Mouse (Mus musculus) MEL (cell line): ENCODE data around the gene Runx1. TPM values are rescaled to one million over a fixed set of nuclear protein-coding genes. Genes with fewer than 3 reads are reported as not detected.

Source experiments
- DNase-seq: peaks from one replicate; pipeline ENCODE4 v3.0.0; 2011; ENCODE audit warnings: low read depth, low spot score
- H3K27ac ChIP-seq: 2 replicates; pipeline ENCODE4 v1.5.1; 2012; ENCODE audit warnings: low read depth, mild to moderate bottlenecking, control low read depth, low read length, moderate library complexity; ENCODE audit not compliant: control insufficient read depth
- H3K27me3 ChIP-seq, 2 experiments: fragments of 150-350 bp in 1 of 2; sonication (generic) in 1 of 2; 2 replicates each; pipeline ENCODE4 v1.6.1; 2012; ENCODE audit warnings: low read length in 2 of 2, mild to moderate bottlenecking in 2 of 2, improper control_type of control experiment in 1 of 2, moderate library complexity in 1 of 2; ENCODE audit not compliant: insufficient read depth in 2 of 2, control insufficient read depth in 1 of 2
- H3K36me3 ChIP-seq, 2 experiments: 2 replicates each; pipeline ENCODE4 v1.6.1; 2012 to 2014; ENCODE audit warnings: low read length in 2 of 2, improper control_type of control experiment in 1 of 2, inconsistent platforms in 1 of 2, mild to moderate bottlenecking in 1 of 2; ENCODE audit not compliant: insufficient read depth in 2 of 2, control insufficient read depth in 1 of 2
- H3K4me1 ChIP-seq, 2 experiments: fragments of 150-350 bp in 1 of 2; sonication (generic) in 1 of 2; 2 replicates each; pipeline ENCODE4 v1.6.1; 2012; ENCODE audit warnings: low read length in 2 of 2, improper control_type of control experiment in 1 of 2, mild to moderate bottlenecking in 1 of 2; ENCODE audit not compliant: insufficient read depth in 2 of 2, control insufficient read depth in 1 of 2
- H3K4me3 ChIP-seq, 2 experiments: fragments of 150-350 bp in 1 of 2; sonication (generic) in 1 of 2; 2 replicates each; pipeline ENCODE4 v1.5.1; 2012; ENCODE audit warnings: low read depth in 2 of 2, low read length in 2 of 2, mild to moderate bottlenecking in 2 of 2, moderate library complexity in 2 of 2, control low read depth in 1 of 2, improper control_type of control experiment in 1 of 2; ENCODE audit not compliant: control insufficient read depth in 1 of 2, insufficient read depth in 1 of 2
- H3K79me2 ChIP-seq: 2 replicates; pipeline ENCODE4 v1.6.1; 2012; ENCODE audit warnings: mild to moderate bottlenecking, low read length, moderate library complexity; ENCODE audit not compliant: control insufficient read depth, poor library complexity, insufficient read depth
- H3K9ac ChIP-seq: 2 replicates; pipeline ENCODE4 v1.6.1; 2012; ENCODE audit warnings: low read depth, mild to moderate bottlenecking, control low read depth, low read length, moderate library complexity; ENCODE audit not compliant: control insufficient read depth, poor library complexity, severe bottlenecking
- H3K9me3 ChIP-seq: fragments of 150-350 bp; sonication (generic); replicated peaks from 2 replicates; pipeline ENCODE4 v1.6.1; 2012; ENCODE audit warnings: mild to moderate bottlenecking, low read length, improper control_type of control experiment, moderate library complexity; ENCODE audit not compliant: insufficient read depth
- ELF1 ChIP-seq: IDR thresholded peaks from 2 replicates; pipeline ENCODE4 v1.6.1; 2014; ENCODE audit warnings: low read depth, mild to moderate bottlenecking, inconsistent platforms, low read length, improper control_type of control experiment, moderate library complexity
- EP300 ChIP-seq, 2 experiments: IDR thresholded peaks; 2 replicates each; pipeline ENCODE4 v1.6.1; 2011; ENCODE audit warnings: improper control_type of control experiment in 2 of 2, low read length in 2 of 2, low read depth in 1 of 2, mild to moderate bottlenecking in 1 of 2
- ETS1 ChIP-seq: IDR thresholded peaks from 2 replicates; pipeline ENCODE4 v1.6.1; 2012; ENCODE audit warnings: low read depth, mild to moderate bottlenecking, inconsistent platforms, low read length, improper control_type of control experiment, moderate library complexity
- GATA1 ChIP-seq: IDR thresholded peaks from 2 replicates; pipeline ENCODE4 v1.6.1; 2011; ENCODE audit warnings: low read depth, low read length, improper control_type of control experiment
- HCFC1 ChIP-seq: IDR thresholded peaks from 2 replicates; pipeline ENCODE4 v1.6.1; 2012; ENCODE audit warnings: low read depth, mild to moderate bottlenecking, inconsistent platforms, low read length, improper control_type of control experiment, moderate library complexity
- JUND ChIP-seq: IDR thresholded peaks from 2 replicates; pipeline ENCODE4 v1.6.1; 2011; ENCODE audit warnings: low read depth, mild to moderate bottlenecking, improper control_type of control experiment, low read length
- MAX ChIP-seq: IDR thresholded peaks from 2 replicates; pipeline ENCODE4 v1.6.1; 2011; ENCODE audit warnings: low read length, improper control_type of control experiment
- MEF2A ChIP-seq: IDR thresholded peaks from 2 replicates; pipeline ENCODE4 v1.6.1; 2014; ENCODE audit warnings: low read depth, mild to moderate bottlenecking, inconsistent platforms, low read length, improper control_type of control experiment; ENCODE audit not compliant: poor library complexity, insufficient replicate concordance, severe bottlenecking; ENCODE audit errors: extremely low read depth
- POLR2A ChIP-seq, 2 experiments: IDR thresholded peaks; 2 replicates each; pipeline ENCODE4 v1.6.1; 2011 to 2012; ENCODE audit warnings: low read length in 2 of 2, mild to moderate bottlenecking in 2 of 2, control low read depth in 1 of 2, improper control_type of control experiment in 1 of 2, low read depth in 1 of 2, moderate library complexity in 1 of 2; ENCODE audit not compliant: control insufficient read depth in 1 of 2, insufficient read depth in 1 of 2, poor library complexity in 1 of 2
- POLR2AphosphoS5 ChIP-seq: IDR thresholded peaks from 2 replicates; pipeline ENCODE4 v1.6.1; 2012; ENCODE audit warnings: low read depth, borderline replicate concordance, mild to moderate bottlenecking, inconsistent platforms, low read length, moderate library complexity, mixed read lengths
- RAD21 ChIP-seq: IDR thresholded peaks from 2 replicates; pipeline ENCODE4 v1.6.1; 2011; ENCODE audit warnings: mild to moderate bottlenecking, low read depth, low read length, improper control_type of control experiment
- RCOR1 ChIP-seq: IDR thresholded peaks from 2 replicates; pipeline ENCODE4 v1.6.1; 2012; ENCODE audit warnings: low read depth, mild to moderate bottlenecking, inconsistent platforms, low read length, improper control_type of control experiment
- SIN3A ChIP-seq: IDR thresholded peaks from 2 replicates; pipeline ENCODE4 v1.6.1; 2012; ENCODE audit warnings: low read length, improper control_type of control experiment, inconsistent platforms
- TAL1 ChIP-seq: IDR thresholded peaks from 2 replicates; pipeline ENCODE4 v1.6.1; 2012; ENCODE audit warnings: mild to moderate bottlenecking, inconsistent platforms, low read length, moderate library complexity, mixed read lengths
- TCF12 ChIP-seq: IDR thresholded peaks from 2 replicates; pipeline ENCODE4 v1.6.1; 2014; ENCODE audit warnings: low read depth, mild to moderate bottlenecking, inconsistent platforms, low read length, improper control_type of control experiment, moderate library complexity
- ZKSCAN1 ChIP-seq: IDR thresholded peaks from 2 replicates; pipeline ENCODE4 v1.6.1; 2012; ENCODE audit warnings: low read depth, mild to moderate bottlenecking, inconsistent platforms, low read length, improper control_type of control experiment, moderate library complexity
- polyA plus RNA-seq, 2 experiments: library from polyadenylated mRNA; stranded (reverse) in 1 of 2; unstranded in 1 of 2; fragments of >175 nt in 1 of 2; fragments of >200 nt in 1 of 2; gene quantifications; 2 replicates each; pipeline versions ENCODE4 v1.2.1 to v1.2.4; 2012; ENCODE audit warnings: low replicate concordance in 2 of 2, low read depth in 1 of 2; ENCODE audit not compliant: insufficient read length in 2 of 2, insufficient read depth in 1 of 2, missing spikeins in 1 of 2
- total RNA-seq: library from RNA; depleted of rRNA; stranded (reverse); fragments of 300-350 nt; gene quantifications from 2 replicates; pipeline ENCODE4 v1.2.3, GENCODE M21; 2012

Runx1 gene
- total and polyA plus RNA-seq, 3 experiments = 14.3 to 23.5 TPM; not detected in 1

DNA sequence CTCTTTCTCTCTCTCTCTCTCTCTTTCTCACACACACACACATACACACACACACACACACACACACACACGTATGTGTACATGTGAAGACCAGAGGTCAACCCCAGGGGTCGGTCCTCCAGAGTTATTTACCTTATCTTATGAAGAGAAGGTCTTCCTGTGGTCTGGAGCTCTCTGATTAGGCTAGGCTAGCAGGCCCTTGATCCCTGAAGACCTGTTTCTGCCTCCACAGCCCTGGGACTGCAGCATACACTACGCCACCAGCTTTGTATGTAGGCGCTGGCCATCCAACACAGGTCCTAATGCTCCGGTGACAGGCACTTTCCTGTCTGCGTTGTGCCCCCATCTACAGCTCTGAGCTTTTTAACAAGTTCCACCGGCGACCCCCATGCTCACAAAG is 72.8 kb downstream of the Runx1 start:
- no peak overlapping the region for H3K9ac ChIP-seq
- no peak overlapping the region for H3K4me3 ChIP-seq
- TF ChIP-seq TAL1 = 0 out of 2 replicates have a peak, but pooled peaks have one; percentile 3
- TF ChIP-seq MEF2A = no peak
- H3K36me3 ChIP-seq = peaks cover 7 to 16% of the 10 kb centered on the region in 2 experiments
- no peak for DNase-seq
- no peak overlapping the region for H3K27ac ChIP-seq
- H3K4me1 ChIP-seq = peaks cover 8 to 16% of the 10 kb centered on the region in 2 experiments
- no peaks in the 10 kb centered on the region for H3K27me3 ChIP-seq
- no peaks in the 10 kb centered on the region; the same call in 1 of the 2 replicates for H3K79me2 ChIP-seq
- H3K9me3 ChIP-seq = no peaks in the 10 kb centered on the region

DNA sequence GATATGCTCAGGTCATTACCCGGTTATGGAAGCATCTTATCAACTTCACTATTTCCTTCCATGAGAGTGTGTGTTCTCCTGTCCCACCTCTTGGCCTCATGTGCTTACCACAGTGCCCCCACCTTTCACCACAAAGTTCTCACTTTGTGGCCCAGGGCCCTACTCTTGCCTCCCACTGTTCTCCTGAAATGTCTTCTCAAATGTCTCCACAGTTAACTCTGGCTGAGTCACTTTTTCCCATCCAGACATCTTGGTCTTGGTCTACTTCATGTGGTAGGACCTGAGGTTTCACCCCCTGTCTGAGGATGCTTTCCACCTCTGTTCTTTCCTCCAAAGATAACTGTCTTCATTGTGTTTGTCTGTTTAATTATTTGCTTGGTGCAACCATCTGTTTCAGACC is 77.7 kb downstream of the Runx1 start:
- Histone ChIP-seq H3K9ac (no peak overlapping the region), H3K4me3 (no peak overlapping the region), H3K36me3 (peaks cover 7 to 25% of the 10 kb centered on the region in 2 experiments), H3K9me3 (no peaks in the 10 kb centered on the region), H3K79me2 (peaks cover 2% of the 10 kb centered on the region; the same call in 1 of the 2 replicates), H3K4me1 (peaks cover 18 to 28% of the 10 kb centered on the region in 2 experiments), H3K27ac (peak overlapping the region; percentile 24; the same call in 1 of the 2 replicates), H3K27me3 (no peaks in the 10 kb centered on the region)
- TF ChIP-seq MAX (0 out of 2 replicates have a peak, but pooled peaks have one; percentile 1), SIN3A (no peak), POLR2A (IDR thresholded peaks at IDR 0.05; ENCODE audit: control insufficient read depth in 1 of 2, insufficient read depth in 1 of 2, low read depth in 1 of 2, low read length in 2 of 2, poor library complexity in 1 of 2) (no peak), EP300 (IDR thresholded peaks at IDR 0.05; ENCODE audit: low read depth in 1 of 2, low read length in 2 of 2) (0 out of 4 replicates have a peak, but pooled peaks have one; percentile 23 to 36), RAD21 (no peak)
- peak; percentile 39 for DNase-seq

DNA sequence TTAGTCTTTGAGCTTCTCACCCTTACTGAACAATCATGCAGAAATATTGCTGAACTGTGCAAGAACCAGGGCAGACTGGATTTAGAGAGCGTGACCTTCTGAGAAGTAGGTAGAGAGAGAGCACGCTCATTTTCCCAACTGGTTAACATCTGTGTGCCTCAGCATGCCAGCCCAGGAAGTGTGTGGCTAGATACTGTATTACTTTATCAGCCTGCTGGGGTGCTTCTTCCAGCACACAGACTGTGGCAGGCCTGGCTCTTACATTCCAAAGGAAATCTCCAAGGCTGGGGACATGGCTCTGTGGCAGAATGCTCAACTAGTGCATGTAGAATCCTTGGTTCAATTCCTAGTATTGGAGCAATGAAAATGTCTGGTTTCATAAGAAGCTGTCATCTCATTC is 78.9 kb downstream of the Runx1 start:
- Histone ChIP-seq H3K27me3 (no peaks in the 10 kb centered on the region), H3K4me1 (peaks cover 18 to 28% of the 10 kb centered on the region in 2 experiments), H3K9ac (no peak overlapping the region), H3K4me3 (no peak overlapping the region), H3K36me3 (peaks cover 7 to 25% of the 10 kb centered on the region in 2 experiments), H3K27ac (no peak overlapping the region), H3K79me2 (peaks cover 2% of the 10 kb centered on the region; the same call in 1 of the 2 replicates), H3K9me3 (no peaks in the 10 kb centered on the region)
- DNase-seq = peak; percentile 26
- TF ChIP-seq HCFC1 = no peak
- 0 out of 2 replicates have a peak, but pooled peaks have one; percentile 17 for TF ChIP-seq MAX
- TF ChIP-seq ELF1 = no peak
- TF ChIP-seq GATA1 = 0 out of 2 replicates have a peak, but pooled peaks have one; percentile 40
- TF ChIP-seq JUND = no peak
- TF ChIP-seq TCF12 = peak; percentile 45; the same call in 1 of the 2 replicates
- TF ChIP-seq ETS1 = peak; percentile 29; the same call in 1 of the 2 replicates
- 0 out of 2 replicates have a peak, but pooled peaks have one; percentile 10 for TF ChIP-seq TAL1
- TF ChIP-seq POLR2AphosphoS5 = no peak
- peak; percentile 27 to 54; a peak in 3 of 4 replicates for TF ChIP-seq EP300 (IDR thresholded peaks at IDR 0.05; ENCODE audit: low read depth in 1 of 2, low read length in 2 of 2)
- no peak for TF ChIP-seq ZKSCAN1
- 0 out of 2 replicates have a peak, but pooled peaks have one; percentile 9 for TF ChIP-seq RCOR1
